Mouse (Mus musculus) neural tube, embryonic 15.5 days (tissue): ENCODE results near the gene Actl7b. TPM values are rescaled to one million over a fixed set of nuclear protein-coding genes. Genes with fewer than 3 reads are reported as not detected.

ENCODE experiments used
- ATAC-seq: fragments of 200-750 bp; cut with Nextera tagmentation; 2 replicates; pipeline ENCODE4 v1.8.0; 2017; ENCODE audit warnings: mild to moderate bottlenecking, moderate TSS enrichment, moderate library complexity; ENCODE audit not compliant: low FRiP score
- H3K27ac ChIP-seq: fragments of 300-500 bp; sonication (generic); replicated peaks from 2 replicates; pipeline ENCODE4 v1.5.1; 2015; ENCODE audit warnings: mild to moderate bottlenecking, inconsistent platforms
- H3K27me3 ChIP-seq: fragments of 300-500 bp; sonication (generic); replicated peaks from 2 replicates; pipeline ENCODE4 v1.6.1; 2015; ENCODE audit warnings: inconsistent platforms
- H3K36me3 ChIP-seq: fragments of 300-500 bp; sonication (generic); 2 replicates; pipeline ENCODE4 v1.6.1; 2015; ENCODE audit warnings: inconsistent platforms
- H3K4me1 ChIP-seq: fragments of 300-500 bp; sonication (generic); 2 replicates; pipeline ENCODE4 v1.6.1; 2015; ENCODE audit warnings: inconsistent platforms
- H3K4me2 ChIP-seq: fragments of 300-500 bp; sonication (generic); 2 replicates; pipeline ENCODE4 v1.6.1; 2015; ENCODE audit warnings: inconsistent platforms, mild to moderate bottlenecking, moderate library complexity
- H3K4me3 ChIP-seq: fragments of 300-500 bp; sonication (generic); replicated peaks from 2 replicates; pipeline ENCODE4 v1.5.1; 2015; ENCODE audit warnings: mild to moderate bottlenecking, inconsistent platforms
- H3K9ac ChIP-seq: fragments of 300-500 bp; sonication (generic); replicated peaks from 2 replicates; pipeline ENCODE4 v1.6.1; 2015; ENCODE audit warnings: mild to moderate bottlenecking, inconsistent platforms
- H3K9me3 ChIP-seq: fragments of 300-500 bp; sonication (generic); replicated peaks from 2 replicates; pipeline ENCODE4 v1.6.1; 2016; ENCODE audit warnings: inconsistent platforms
- WGBS: fragments of 180-500 bp; shearing (Covaris S2); methylation state at CpG from one replicate; pipeline ENCODE4 v1.1.7; 2015; ENCODE audit warnings: mixed read lengths; 5-methylcytosine and 5-hydroxymethylcytosine counted together
- polyA plus RNA-seq: library from polyadenylated mRNA; unstranded; fragments of >200 nt; fragmentation: Nextera tagmentation; extraction: Ambion mirVana; gene quantifications from 2 replicates; pipeline ENCODE4 v1.2.1, GENCODE M21; 2015

Actl7b gene
- polyA plus RNA-seq, 1 experiment from 2014 or later: not detected

GRCm38 (mm10) chr4:56740020-56740485 is 1.2 kb downstream of the Actl7b start, which contains the start of gene Gm26657:
Gm26657 (plus strand) TSS chr4:56740070.
- no peak for ATAC-seq
- Histone ChIP-seq H3K27me3 (no peaks in the 10 kb centered on the region), H3K4me3 (no peak within 1 kb of the TSS), H3K9ac (no peak within 1 kb of the TSS), H3K4me2 (no peak within 1 kb of the TSS), H3K4me1 (no peaks in the 10 kb centered on the region), H3K9me3 (no peaks in the 10 kb centered on the region), H3K36me3 (peaks cover 12% of the 10 kb centered on the region; the same call in 1 of the 2 replicates), H3K27ac (no peak within 1 kb of the TSS)
- 89% methylated on average over 18 of the region's 18 CpGs for WGBS

GRCm38 (mm10) chr4:56725839-56726238 is 15.4 kb downstream of the Actl7b start:
- Histone ChIP-seq H3K4me2 (no peak overlapping the region), H3K4me1 (no peaks in the 10 kb centered on the region), H3K36me3 (no peaks in the 10 kb centered on the region), H3K4me3 (no peak overlapping the region), H3K27me3 (no peaks in the 10 kb centered on the region), H3K9ac (no peak overlapping the region), H3K27ac (no peak overlapping the region), H3K9me3 (0 out of 2 replicates have a peak, but pooled peaks cover 3% of the 10 kb centered on the region)
- 63% methylated on average over 8 of the region's 8 CpGs for WGBS
- no peak for ATAC-seq

- H3K36me3 ChIP-seq: no peaks in the 10 kb centered on the region
- no peak overlapping the region for H3K27ac ChIP-seq
- 94% methylated on average over 6 of the region's 6 CpGs for WGBS
- H3K27me3 ChIP-seq: no peaks in the 10 kb centered on the region
- ATAC-seq: no peak
- H3K4me1 ChIP-seq: 0 out of 2 replicates have a peak, but pooled peaks cover 5% of the 10 kb centered on the region
- 0 out of 2 replicates have a peak, but pooled peaks cover 3% of the 10 kb centered on the region for H3K9me3 ChIP-seq
- no peak overlapping the region for H3K4me3 ChIP-seq
- H3K9ac ChIP-seq: no peak overlapping the region
- no peak overlapping the region for H3K4me2 ChIP-seq
Observed at GRCm38 (mm10) chr4:56723237-56723636, 18.0 kb downstream of the Actl7b start.

- H3K4me2 ChIP-seq: no peak overlapping the region
- H3K4me3 ChIP-seq: no peak overlapping the region
- no peaks in the 10 kb centered on the region for H3K36me3 ChIP-seq
- 0 out of 2 replicates have a peak, but pooled peaks cover 5% of the 10 kb centered on the region for H3K4me1 ChIP-seq
- no peak overlapping the region for H3K9ac ChIP-seq
- no peaks in the 10 kb centered on the region for H3K9me3 ChIP-seq
- WGBS: 58% methylated on average over 6 of the region's 6 CpGs
- no peak for ATAC-seq
- no peak overlapping the region for H3K27ac ChIP-seq
- no peaks in the 10 kb centered on the region for H3K27me3 ChIP-seq
Observed at GRCm38 (mm10) chr4:56722346-56722745, 18.9 kb downstream of the Actl7b start.

GRCm38 (mm10) chr4:56721469-56721868 is 19.8 kb downstream of the Actl7b start:
- Histone ChIP-seq H3K27me3 (no peaks in the 10 kb centered on the region), H3K4me1 (0 out of 2 replicates have a peak, but pooled peaks cover 5% of the 10 kb centered on the region), H3K4me3 (no peak overlapping the region), H3K36me3 (no peaks in the 10 kb centered on the region), H3K4me2 (no peak overlapping the region), H3K9ac (no peak overlapping the region), H3K27ac (no peak overlapping the region), H3K9me3 (no peaks in the 10 kb centered on the region)
- WGBS: 34% methylated on average over 3 of the region's 3 CpGs
- ATAC-seq: no peak

- H3K4me2 ChIP-seq: no peak overlapping the region
- H3K4me1 ChIP-seq: 0 out of 2 replicates have a peak, but pooled peaks cover 5% of the 10 kb centered on the region
- no peaks in the 10 kb centered on the region for H3K36me3 ChIP-seq
- H3K4me3 ChIP-seq: no peak overlapping the region
- no peak for ATAC-seq
- H3K27me3 ChIP-seq: no peaks in the 10 kb centered on the region
- H3K9ac ChIP-seq: no peak overlapping the region
- no peak overlapping the region for H3K27ac ChIP-seq
- WGBS: 93% methylated on average over 9 of the region's 9 CpGs
- H3K9me3 ChIP-seq: no peaks in the 10 kb centered on the region
Observed at GRCm38 (mm10) chr4:56720403-56720802, 20.8 kb downstream of the Actl7b start.

GRCm38 (mm10) chr4:56719456-56719855 is 21.8 kb downstream of the Actl7b start:
- Histone ChIP-seq H3K27me3 (no peaks in the 10 kb centered on the region), H3K9me3 (no peaks in the 10 kb centered on the region), H3K36me3 (no peaks in the 10 kb centered on the region), H3K4me1 (0 out of 2 replicates have a peak, but pooled peaks cover 5% of the 10 kb centered on the region), H3K9ac (no peak overlapping the region), H3K27ac (no peak overlapping the region), H3K4me2 (no peak overlapping the region), H3K4me3 (no peak overlapping the region)
- WGBS: 57% methylated on average over 9 of the region's 9 CpGs
- ATAC-seq: no peak

GRCm38 (mm10) chr4:56718573-56719442 is 22.4 kb downstream of the Actl7b start:
- H3K36me3 ChIP-seq: no peaks in the 10 kb centered on the region
- H3K4me3 ChIP-seq: no peak overlapping the region
- H3K9ac ChIP-seq: no peak overlapping the region
- WGBS: 63% methylated on average over 12 of the region's 12 CpGs
- H3K4me1 ChIP-seq: 0 out of 2 replicates have a peak, but pooled peaks cover 5% of the 10 kb centered on the region
- no peak overlapping the region for H3K4me2 ChIP-seq
- H3K27ac ChIP-seq: no peak overlapping the region
- ATAC-seq: no peak
- no peaks in the 10 kb centered on the region for H3K9me3 ChIP-seq
- H3K27me3 ChIP-seq: no peaks in the 10 kb centered on the region

GRCm38 (mm10) chr4:56717932-56718331 is 23.3 kb downstream of the Actl7b start:
- Histone ChIP-seq H3K27me3 (no peaks in the 10 kb centered on the region), H3K9me3 (no peaks in the 10 kb centered on the region), H3K4me3 (no peak overlapping the region), H3K4me1 (0 out of 2 replicates have a peak, but pooled peaks cover 5% of the 10 kb centered on the region), H3K36me3 (no peaks in the 10 kb centered on the region), H3K9ac (no peak overlapping the region), H3K4me2 (no peak overlapping the region), H3K27ac (no peak overlapping the region)
- 78% methylated on average over 3 of the region's 3 CpGs for WGBS
- no peak for ATAC-seq

GRCm38 (mm10) chr4:56716801-56717200 is 24.4 kb downstream of the Actl7b start:
- H3K9ac ChIP-seq: no peak overlapping the region
- H3K4me2 ChIP-seq: no peak overlapping the region
- no peak overlapping the region for H3K4me3 ChIP-seq
- WGBS: 61% methylated on average over 5 of the region's 5 CpGs
- H3K9me3 ChIP-seq: no peaks in the 10 kb centered on the region
- ATAC-seq: no peak
- no peak overlapping the region for H3K27ac ChIP-seq
- no peaks in the 10 kb centered on the region for H3K36me3 ChIP-seq
- 0 out of 2 replicates have a peak, but pooled peaks cover 5% of the 10 kb centered on the region for H3K4me1 ChIP-seq
- H3K27me3 ChIP-seq: no peaks in the 10 kb centered on the region

GRCm38 (mm10) chr4:56713155-56713554 is 28.1 kb downstream of the Actl7b start:
- no peaks in the 10 kb centered on the region for H3K9me3 ChIP-seq
- H3K4me2 ChIP-seq: no peak overlapping the region
- no peaks in the 10 kb centered on the region for H3K4me1 ChIP-seq
- 85% methylated on average over 3 of the region's 3 CpGs for WGBS
- ATAC-seq: no peak
- H3K9ac ChIP-seq: no peak overlapping the region
- no peak overlapping the region for H3K27ac ChIP-seq
- H3K4me3 ChIP-seq: no peak overlapping the region
- no peaks in the 10 kb centered on the region for H3K36me3 ChIP-seq
- no peaks in the 10 kb centered on the region for H3K27me3 ChIP-seq

GRCm38 (mm10) chr4:56702234-56702633 is 39.0 kb downstream of the Actl7b start:
- Histone ChIP-seq H3K4me1 (no peaks in the 10 kb centered on the region), H3K27me3 (no peaks in the 10 kb centered on the region), H3K9ac (no peak overlapping the region), H3K4me3 (no peak overlapping the region), H3K27ac (no peak overlapping the region), H3K9me3 (no peaks in the 10 kb centered on the region), H3K4me2 (no peak overlapping the region), H3K36me3 (no peaks in the 10 kb centered on the region)
- ATAC-seq: no peak
- WGBS: 13% methylated on average over 10 of the region's 10 CpGs
